Mouse (Mus musculus): ENCODE measurements around the gene Gjb6.

The Gjb6 gene

DNA sequence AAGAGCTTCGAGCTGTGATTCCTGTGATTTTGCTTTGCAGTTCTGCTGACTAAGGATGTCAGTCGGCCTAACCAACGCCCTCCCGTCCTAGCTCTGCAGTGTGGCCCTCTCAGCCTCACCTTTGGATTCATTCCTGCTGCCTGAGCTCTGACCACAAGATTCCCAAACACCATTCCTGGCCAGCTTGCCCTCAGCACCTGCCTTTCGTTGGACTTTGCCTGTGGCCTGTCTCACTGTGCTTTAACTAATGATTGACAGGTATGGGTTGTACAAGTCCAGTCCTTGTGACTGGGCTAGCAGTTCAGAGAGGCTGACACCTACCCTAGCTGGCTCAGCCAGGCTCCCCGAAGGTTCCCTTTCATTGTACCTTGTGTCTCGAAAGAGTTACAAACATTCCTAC lies 44.3 kb downstream of the Gjb6 start:
- no peak for DNase-seq (ENCODE audit: low read depth, low spot score)

DNA sequence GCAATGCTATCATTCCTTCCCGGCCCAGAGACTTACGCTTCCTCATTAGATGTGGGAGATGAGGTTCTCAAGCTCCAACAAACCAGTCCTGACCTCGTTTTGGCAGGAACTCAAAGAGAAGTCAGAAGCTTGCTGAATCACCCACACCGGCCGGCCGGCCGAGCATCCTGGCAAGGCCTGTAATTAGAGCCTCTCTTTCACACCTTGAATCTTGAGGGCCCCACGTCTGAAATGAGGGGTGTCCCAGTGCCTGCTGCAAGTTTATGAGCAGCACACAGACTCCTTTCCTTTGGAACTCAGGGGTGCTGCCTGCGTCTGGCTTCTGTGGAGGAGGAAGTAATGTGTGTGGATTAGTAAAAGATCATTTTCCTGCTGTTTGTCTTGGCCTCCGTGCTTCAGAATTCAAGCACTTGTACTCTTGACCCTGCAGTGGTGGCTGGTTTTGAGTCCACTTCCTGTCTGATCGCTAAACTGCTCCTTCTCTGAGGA lies 49.2 kb downstream of the Gjb6 start:
- no peak for DNase-seq (ENCODE audit: low read depth, low spot score)

DNA sequence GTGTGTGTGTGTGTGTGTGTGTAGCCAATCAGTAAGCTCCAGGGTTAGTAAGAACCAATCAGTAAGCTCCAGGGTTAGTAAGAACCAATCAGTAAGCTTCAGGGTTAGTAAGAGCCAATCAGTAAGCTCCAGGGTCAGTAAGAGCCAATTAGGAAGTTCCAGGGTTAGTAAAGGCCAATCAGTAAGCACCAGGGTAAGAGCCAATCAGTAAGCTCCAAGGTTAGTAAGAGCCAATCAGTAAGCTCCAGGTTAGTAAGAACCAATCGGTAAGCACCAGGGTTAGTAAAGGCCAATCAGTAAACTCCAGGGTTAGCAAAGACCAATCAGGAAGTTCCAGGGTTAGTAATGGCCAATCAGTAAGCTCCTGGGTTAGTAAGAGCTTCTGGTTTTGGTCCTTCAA lies 50.5 kb downstream of the Gjb6 start:
- DNase-seq (ENCODE audit: low read depth, low spot score), result no peak

DNA sequence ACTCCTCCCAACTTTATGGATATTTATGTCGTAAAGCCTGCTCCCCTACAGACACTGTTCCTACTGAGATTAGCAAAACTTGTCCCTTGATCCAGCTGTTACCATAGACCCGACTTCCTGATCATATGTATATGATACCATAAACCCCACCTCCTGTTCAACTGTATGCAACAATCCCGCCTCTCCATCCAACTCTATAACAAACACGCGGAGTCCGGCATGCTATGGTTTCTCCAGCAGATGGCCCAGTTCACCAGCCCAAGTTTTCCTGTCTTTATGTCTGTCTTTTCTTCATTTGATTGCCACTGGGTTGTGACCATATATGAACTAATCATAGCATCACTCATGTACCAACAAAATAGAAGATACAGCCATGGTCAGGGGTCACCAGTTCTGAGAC lies 57.9 kb downstream of the Gjb6 start:
- no peak for DNase-seq (ENCODE audit: low read depth, low spot score)

Data from CD4-positive, CD25-positive, alpha-beta regulatory T cell, adult 2 months (primary cell).